Mouse (Mus musculus) stomach, embryonic 16.5 days (tissue): ENCODE measurements at regions not wholly inside any gene's neighbourhood (a gene's known extent, or its start where the extent isn't known, plus 50 kb on each side); places are given as distances from the start of the nearest gene placed in this dataset.

Source experiments
- ATAC-seq: fragments of 200-750 bp; cut with Nextera tagmentation; 2 replicates; pipeline ENCODE4 v1.8.0; 2017; ENCODE audit warnings: moderate number of reproducible peaks, moderate TSS enrichment; ENCODE audit not compliant: insufficient read depth, low FRiP score
- H3K27ac ChIP-seq: fragments of 300-500 bp; sonication (generic); 2 replicates; pipeline ENCODE4 v1.5.1; 2014; ENCODE audit warnings: low read length
- H3K27me3 ChIP-seq: fragments of 300-500 bp; sonication (generic); 2 replicates; pipeline ENCODE4 v1.6.1; 2014; ENCODE audit warnings: low read length, control low read depth, mixed read lengths; ENCODE audit not compliant: control insufficient read depth, insufficient read depth
- H3K36me3 ChIP-seq: fragments of 300-500 bp; sonication (generic); 2 replicates; pipeline ENCODE4 v1.6.1; 2014; ENCODE audit warnings: low read length; ENCODE audit not compliant: control insufficient read depth, insufficient read depth
- H3K4me1 ChIP-seq: fragments of 300-500 bp; sonication (generic); 2 replicates; pipeline ENCODE4 v1.6.1; 2014; ENCODE audit warnings: low read length, control low read depth, mixed read lengths; ENCODE audit not compliant: control insufficient read depth, insufficient read depth
- H3K4me2 ChIP-seq: fragments of 300-500 bp; sonication (generic); 2 replicates; pipeline ENCODE4 v1.6.1; 2014; ENCODE audit warnings: low read depth, low read length, mixed read lengths
- H3K4me3 ChIP-seq: fragments of 300-500 bp; sonication (generic); replicated peaks from 2 replicates; pipeline ENCODE4 v1.5.1; 2014; ENCODE audit warnings: mild to moderate bottlenecking, low read length
- H3K9ac ChIP-seq: fragments of 300-500 bp; sonication (generic); 2 replicates; pipeline ENCODE4 v1.6.1; 2014; ENCODE audit warnings: low read length
- H3K9me3 ChIP-seq: fragments of 300-500 bp; sonication (generic); replicated peaks from 2 replicates; pipeline ENCODE4 v1.6.1; 2016; ENCODE audit warnings: low read length, control low read depth; ENCODE audit not compliant: control insufficient read depth
- whole genome bisulfite sequencing: fragments of 180-500 bp; shearing (Covaris S2); extraction: QIAGEN DNeasy Blood & Tissue Kit; methylation state at CpG from one replicate; pipeline ENCODE4 v1.1.7; 2014; 5-methylcytosine and 5-hydroxymethylcytosine counted together

DNA sequence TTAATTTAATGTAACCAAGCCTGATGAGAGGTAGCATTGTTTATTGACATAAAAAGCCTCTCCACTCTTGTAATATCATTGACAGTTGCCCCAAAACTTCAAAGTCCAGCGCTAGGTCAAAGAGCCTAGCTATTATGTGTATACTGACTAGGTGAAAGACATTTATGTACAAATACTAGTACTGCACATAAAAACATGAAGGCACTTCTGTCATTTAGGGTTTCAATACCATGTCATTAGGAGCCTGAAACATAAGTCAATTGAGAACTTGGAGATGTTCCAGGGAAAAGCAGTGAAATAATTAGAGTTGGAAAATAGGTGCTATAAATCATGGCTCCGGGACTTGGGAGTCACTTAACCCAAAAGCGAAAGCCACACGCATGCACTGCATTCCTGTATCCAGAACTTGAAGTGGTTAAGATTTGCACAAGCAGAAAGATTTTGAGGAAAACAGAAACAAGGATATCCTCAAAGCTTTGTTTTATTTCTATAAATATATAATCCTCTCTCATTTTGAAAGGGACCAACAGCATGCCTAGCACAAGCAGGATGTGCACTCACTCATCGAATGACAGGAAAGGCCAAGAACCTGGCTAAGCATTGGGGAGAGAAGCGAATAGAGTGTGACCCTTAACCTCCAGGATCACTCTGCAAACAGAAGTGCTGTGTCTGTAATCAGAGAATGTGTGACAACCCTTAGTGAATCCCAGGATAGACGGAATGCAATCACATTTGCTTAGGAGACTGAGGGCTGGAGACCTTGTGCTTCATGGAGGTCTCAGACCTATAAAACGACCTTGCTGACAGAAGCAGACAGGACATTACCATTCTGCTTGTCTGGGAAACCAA, 176.3 kb upstream of the Crim1 start:
- no peaks in the 10 kb centered on the region for H3K27me3 ChIP-seq
- H3K27ac ChIP-seq = no peak overlapping the region
- H3K9me3 ChIP-seq = no peaks in the 10 kb centered on the region
- H3K4me1 ChIP-seq = no peaks in the 10 kb centered on the region
- 35% methylated on average over 8 of the region's 8 CpGs for WGBS
- no peaks in the 10 kb centered on the region for H3K36me3 ChIP-seq
- no peak overlapping the region for H3K4me3 ChIP-seq
- no peak overlapping the region for H3K9ac ChIP-seq
- ATAC-seq = no peak
- no peak overlapping the region for H3K4me2 ChIP-seq

DNA sequence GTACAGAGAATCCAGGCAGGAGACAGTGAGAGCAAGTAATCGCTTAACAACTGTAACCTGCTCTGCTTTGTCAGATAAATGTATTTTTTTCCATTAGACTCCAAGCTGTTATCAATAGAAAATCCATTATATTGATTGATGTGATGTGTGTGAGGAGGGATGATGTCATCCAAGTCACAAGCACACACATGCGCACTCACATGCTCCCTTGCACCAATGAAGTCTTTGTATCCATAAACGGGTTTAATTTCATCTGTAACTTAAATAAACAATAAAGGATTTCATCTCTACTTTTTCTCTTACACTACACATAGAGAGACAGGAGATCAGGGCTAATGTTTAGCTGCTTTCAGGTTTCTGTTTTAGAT, 175.7 kb upstream of the Crim1 start:
- Histone ChIP-seq H3K9me3 (no peaks in the 10 kb centered on the region), H3K36me3 (no peaks in the 10 kb centered on the region), H3K27ac (no peak overlapping the region), H3K4me2 (no peak overlapping the region), H3K27me3 (no peaks in the 10 kb centered on the region), H3K4me1 (no peaks in the 10 kb centered on the region), H3K4me3 (no peak overlapping the region), H3K9ac (no peak overlapping the region)
- WGBS = 32% methylated on average over 3 of the region's 3 CpGs
- no peak for ATAC-seq

DNA sequence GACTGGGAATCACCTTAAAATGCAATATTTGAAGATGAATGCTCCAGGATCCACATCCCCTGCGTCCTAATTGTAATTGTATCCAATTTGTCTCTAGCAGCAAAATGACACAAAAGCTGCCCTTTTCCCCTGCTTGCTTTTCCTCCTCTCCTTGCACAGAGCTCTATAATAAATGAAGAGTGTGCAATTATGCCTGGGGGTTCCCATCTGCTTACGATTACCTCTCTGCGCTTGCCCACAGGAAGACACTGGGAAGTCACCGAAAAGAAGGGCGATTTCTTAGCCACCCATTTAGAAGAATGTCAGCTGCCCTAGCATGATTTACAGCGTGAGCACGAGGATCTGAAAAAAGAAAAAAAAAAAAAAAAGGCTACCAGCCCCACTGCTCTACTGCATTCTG, 174.8 kb upstream of the Crim1 start:
- no peak overlapping the region for H3K4me2 ChIP-seq
- H3K9ac ChIP-seq = no peak overlapping the region
- 46% methylated on average over 7 of the region's 7 CpGs for WGBS
- no peaks in the 10 kb centered on the region for H3K4me1 ChIP-seq
- ATAC-seq = no peak
- H3K27me3 ChIP-seq = no peaks in the 10 kb centered on the region
- no peaks in the 10 kb centered on the region for H3K9me3 ChIP-seq
- H3K4me3 ChIP-seq = no peak overlapping the region
- H3K36me3 ChIP-seq = no peaks in the 10 kb centered on the region
- no peak overlapping the region for H3K27ac ChIP-seq

DNA sequence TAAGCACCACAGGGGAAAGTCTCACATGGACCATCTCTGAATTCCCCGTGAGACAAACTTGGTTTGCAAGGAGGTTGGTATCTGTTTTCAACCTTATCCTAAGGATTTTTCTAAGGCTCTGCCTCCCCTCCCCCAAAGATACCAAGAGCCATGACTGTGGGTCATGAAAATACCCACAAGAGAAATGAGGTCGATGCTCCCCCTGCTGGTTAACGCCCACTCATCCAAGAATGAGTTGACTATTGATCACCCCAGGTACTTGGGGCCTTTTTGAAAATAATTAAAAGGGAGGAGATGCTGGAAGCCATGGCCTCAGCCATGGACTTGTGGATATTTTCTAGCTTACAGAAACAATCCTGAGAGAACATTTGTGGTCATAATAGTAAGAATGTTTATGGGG, 164.4 kb upstream of the Crim1 start:
- ATAC-seq = no peak
- H3K9me3 ChIP-seq = no peaks in the 10 kb centered on the region
- no peaks in the 10 kb centered on the region for H3K4me1 ChIP-seq
- H3K27me3 ChIP-seq = no peaks in the 10 kb centered on the region
- no peak overlapping the region for H3K27ac ChIP-seq
- WGBS = 64% methylated on average over 3 of the region's 3 CpGs
- H3K9ac ChIP-seq = no peak overlapping the region
- H3K4me3 ChIP-seq = no peak overlapping the region
- no peaks in the 10 kb centered on the region for H3K36me3 ChIP-seq
- no peak overlapping the region for H3K4me2 ChIP-seq

- H3K9ac ChIP-seq = no peak overlapping the region
- H3K9me3 ChIP-seq = no peaks in the 10 kb centered on the region; the same call in 1 of the 2 replicates
- H3K4me1 ChIP-seq = no peaks in the 10 kb centered on the region
- H3K4me3 ChIP-seq = no peak overlapping the region
- no peak overlapping the region for H3K4me2 ChIP-seq
- no peaks in the 10 kb centered on the region for H3K27me3 ChIP-seq
- no peak overlapping the region for H3K27ac ChIP-seq
- ATAC-seq = no peak
- 85% methylated on average over 1 of the region's 1 CpGs for WGBS
- no peaks in the 10 kb centered on the region for H3K36me3 ChIP-seq
Observed at GRCm38 (mm10) chr17:78040338-78040737, 159.7 kb upstream of the Crim1 start.

DNA sequence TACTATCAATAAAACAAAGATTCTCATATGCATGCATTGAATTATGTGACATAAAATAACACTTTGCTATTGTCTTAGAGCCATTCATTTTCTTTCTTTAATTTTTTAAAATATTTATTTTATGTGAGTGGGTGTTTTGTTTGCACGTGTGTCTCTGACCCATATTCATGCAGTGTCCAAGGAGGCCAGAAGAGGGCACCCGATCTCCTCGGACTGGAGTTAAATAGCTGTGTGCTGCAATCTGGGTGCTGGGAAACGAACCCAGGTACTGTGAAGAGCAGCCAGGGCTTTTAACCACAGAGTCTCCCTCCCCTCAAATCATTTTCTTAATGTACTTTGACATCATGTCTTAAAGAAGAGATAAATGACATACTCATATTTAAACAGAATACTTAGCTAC, 158.8 kb upstream of the Crim1 start:
- H3K4me3 ChIP-seq = no peak overlapping the region
- 82% methylated on average over 4 of the region's 4 CpGs for WGBS
- no peaks in the 10 kb centered on the region for H3K4me1 ChIP-seq
- H3K27me3 ChIP-seq = no peaks in the 10 kb centered on the region
- no peaks in the 10 kb centered on the region; the same call in 1 of the 2 replicates for H3K9me3 ChIP-seq
- no peak overlapping the region for H3K9ac ChIP-seq
- ATAC-seq = no peak
- H3K36me3 ChIP-seq = no peaks in the 10 kb centered on the region
- no peak overlapping the region for H3K4me2 ChIP-seq
- H3K27ac ChIP-seq = no peak overlapping the region

DNA sequence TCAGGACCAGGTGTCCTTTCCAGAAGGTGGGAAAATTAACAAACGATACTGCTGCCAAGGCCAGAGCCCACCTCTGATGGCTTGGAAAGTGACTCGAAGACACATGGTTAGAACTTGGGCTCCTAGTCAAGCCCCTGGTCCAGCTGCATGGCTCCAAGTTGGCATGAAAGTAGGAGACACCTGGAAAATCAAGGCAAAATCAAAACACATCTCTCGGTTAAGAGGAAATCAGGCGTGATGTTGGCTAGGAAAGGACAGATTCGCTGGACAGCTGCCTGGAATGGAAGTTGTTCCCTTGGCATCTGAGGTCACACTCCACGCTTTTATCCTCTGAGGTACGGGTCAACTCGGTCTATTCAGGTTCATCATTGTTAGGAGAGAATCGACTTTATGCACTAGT, 150.3 kb upstream of the Crim1 start:
- no peak for ATAC-seq
- WGBS = 82% methylated on average over 9 of the region's 9 CpGs
- Histone ChIP-seq H3K27ac (no peak overlapping the region), H3K9me3 (no peaks in the 10 kb centered on the region), H3K9ac (no peak overlapping the region), H3K36me3 (no peaks in the 10 kb centered on the region), H3K4me1 (no peaks in the 10 kb centered on the region), H3K4me2 (no peak overlapping the region), H3K27me3 (no peaks in the 10 kb centered on the region), H3K4me3 (no peak overlapping the region)

DNA sequence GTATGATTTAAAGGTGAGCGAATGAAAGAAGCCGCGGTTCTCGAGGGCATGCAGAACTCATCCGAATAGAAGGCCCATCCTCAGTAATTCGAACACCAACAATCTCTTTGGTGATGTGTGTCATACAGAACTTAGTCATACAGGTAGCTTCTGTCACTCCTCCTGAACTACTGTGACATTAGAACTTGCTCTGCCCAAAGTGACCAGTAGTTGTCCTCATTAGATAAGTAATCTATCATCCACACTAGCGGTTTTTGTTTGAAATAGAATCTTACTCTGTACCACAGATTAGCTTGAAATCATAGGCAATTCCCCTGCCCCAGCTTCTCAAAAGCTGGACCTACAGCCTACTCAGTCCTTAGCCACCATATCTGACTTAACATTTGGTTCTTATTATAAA, 149.8 kb upstream of the Crim1 start:
- Histone ChIP-seq H3K9ac (no peak overlapping the region), H3K27ac (no peak overlapping the region), H3K4me3 (no peak overlapping the region), H3K36me3 (no peaks in the 10 kb centered on the region), H3K9me3 (no peaks in the 10 kb centered on the region), H3K27me3 (no peaks in the 10 kb centered on the region), H3K4me2 (no peak overlapping the region), H3K4me1 (no peaks in the 10 kb centered on the region)
- no peak for ATAC-seq
- WGBS = 86% methylated on average over 7 of the region's 7 CpGs

- no peak for ATAC-seq
- H3K4me3 ChIP-seq = no peak overlapping the region
- H3K27me3 ChIP-seq = no peaks in the 10 kb centered on the region
- H3K9ac ChIP-seq = no peak overlapping the region
- H3K4me1 ChIP-seq = no peaks in the 10 kb centered on the region
- no peaks in the 10 kb centered on the region for H3K36me3 ChIP-seq
- no peak overlapping the region for H3K27ac ChIP-seq
- H3K9me3 ChIP-seq = no peaks in the 10 kb centered on the region
- no peak overlapping the region for H3K4me2 ChIP-seq
Observed at GRCm38 (mm10) chr17:78075892-78076291, 124.2 kb upstream of the Crim1 start.
